Mouse (Mus musculus) neutrophil, adult 59 days (primary cell): ENCODE data around the gene Ftl1-ps1. TPM values are rescaled to one million over a fixed set of nuclear protein-coding genes. Genes with fewer than 3 reads are reported as not detected.

Experiments used
- total RNA-seq, 2 experiments: library from RNA; stranded (reverse); gene quantifications; 1 replicate in 1 of 2; 2 replicates in 1 of 2; pipeline ENCODE4 v1.2.4; 2023

The Ftl1-ps1 gene
- total RNA-seq, result 1,000 to 10,000 TPM; 1,617 to 1,647 TPM

GRCm38 (mm10) chr13:74399298-74399839, at the start of gene Ftl1-ps1:
Ftl1-ps1 (plus strand) TSS chr13:74399694.

GRCm38 (mm10) chr13:74363859-74364235, 35.6 kb upstream of the Ftl1-ps1 start, which contains the start of gene Lrrc14b:
Lrrc14b (minus strand) TSS chr13:74364005.

GRCm38 (mm10) chr13:74390371-74390990, 9.0 kb upstream of the Ftl1-ps1 start, which contains the start of gene Zfp72:
Zfp72 (minus strand) TSS chr13:74390836.

Other genes starting within 250 kb of the Ftl1-ps1 start
- gene Exoc3, start 191.0 kb upstream of the Ftl1-ps1 start, total RNA-seq, result 10 to 100 TPM; 46.4 to 46.5 TPM
- 1 to 10 TPM in 1 of 2 experiments, under 1 TPM in 1; 0.49 to 1.2 TPM for gene Ahrr, start 107.4 kb upstream of the Ftl1-ps1 start, total RNA-seq
- 100 to 1,000 TPM in 1 of 2 experiments, 10 to 100 TPM in 1; 95.9 to 113 TPM for gene Pdcd6, start 82.1 kb upstream of the Ftl1-ps1 start, total RNA-seq
- 10 to 100 TPM; 90.3 to 95.5 TPM for gene Sdha, start 49.4 kb upstream of the Ftl1-ps1 start, total RNA-seq
- 10 to 100 TPM; 12.7 to 16.7 TPM for gene Ccdc127, start 49.4 kb upstream of the Ftl1-ps1 start, total RNA-seq
- not detected for gene Lrrc14b, start 35.7 kb upstream of the Ftl1-ps1 start, total RNA-seq
- under 1 TPM; 0.18 to 0.66 TPM for gene Zfp72, start 8.9 kb upstream of the Ftl1-ps1 start, total RNA-seq
- 1 to 10 TPM; 6.6 to 8.4 TPM for gene Zfp825, start 94.3 kb downstream of the Ftl1-ps1 start, total RNA-seq
- gene Erap1, start 239.9 kb downstream of the Ftl1-ps1 start, total RNA-seq, result 10 to 100 TPM; 36.4 to 43.3 TPM